Mouse (Mus musculus): ENCODE data around the gene Hdac10.

DNA sequence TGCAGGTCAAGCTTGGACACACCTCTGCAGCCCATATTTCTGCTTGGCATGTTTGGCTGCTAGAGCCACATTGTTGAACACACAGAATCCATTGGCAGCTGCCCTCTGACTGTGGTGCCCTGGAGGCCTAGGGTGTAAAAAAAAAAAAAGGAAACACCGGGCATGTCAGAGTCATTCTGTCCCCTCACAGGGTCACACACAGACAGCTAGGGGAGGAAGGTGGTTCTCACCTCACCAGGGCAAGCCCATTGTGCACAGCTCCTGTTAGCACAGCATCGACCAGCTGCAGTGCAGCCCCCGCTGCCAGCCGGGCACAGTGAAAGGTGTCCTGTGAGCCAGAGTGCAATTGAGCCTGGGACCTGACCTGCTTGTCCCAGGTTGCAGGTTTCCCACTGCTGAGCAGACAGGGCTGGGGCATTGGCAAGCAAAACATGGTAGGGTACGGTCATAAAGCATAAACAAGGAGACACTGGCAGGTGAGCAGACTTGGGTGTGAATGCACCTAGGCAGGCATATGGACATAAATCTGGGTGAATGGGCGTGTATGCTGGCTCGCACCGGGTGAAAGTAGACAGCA lies 1.0 kb downstream of the Hdac10 start:
- no peak for TF ChIP-seq POLR2A (IDR thresholded peaks at IDR 0.05; ENCODE audit: insufficient read depth, low read length)
- TF ChIP-seq CTCF (IDR thresholded peaks at IDR 0.05; ENCODE audit: low read depth, low read length), result no peak
